Mouse (Mus musculus) ZHBTc4 (cell line): ENCODE data around the gene Gm49355.
"Not testable (repeated sequence)": the region's sequence is repeated elsewhere in the genome, so short reads cannot be mapped to it uniquely, and the experiment has no call there.

ENCODE experiments used
- DNase-seq: peaks from one replicate; pipeline ENCODE4 v3.0.0-alpha.2; 2011; ENCODE audit warnings: low read depth, low spot score

The Gm49355 gene

DNA sequence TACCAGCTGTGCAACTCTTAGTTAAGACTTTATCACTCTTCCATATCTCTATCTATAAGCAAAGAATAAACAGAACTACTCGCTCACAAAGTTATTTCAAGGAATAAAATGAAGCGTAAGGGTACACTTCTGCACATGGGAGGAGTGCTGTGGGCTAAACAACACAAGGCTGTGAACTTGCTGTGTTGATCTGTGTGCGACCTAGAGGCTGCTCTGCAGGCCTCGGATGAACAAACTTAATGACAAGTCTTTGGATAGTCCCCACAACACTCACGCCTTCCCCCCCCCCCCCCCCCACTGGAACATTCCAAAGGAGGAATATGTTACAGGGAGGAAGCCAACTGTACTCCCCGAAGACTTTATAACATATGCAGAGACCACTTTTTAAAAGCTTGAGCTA is at the start of gene Gm49355:
TSS of gene Gm49355 (plus strand) at position 336 of the 400 bp plus-strand sequence.
- no peak for DNase-seq

DNA sequence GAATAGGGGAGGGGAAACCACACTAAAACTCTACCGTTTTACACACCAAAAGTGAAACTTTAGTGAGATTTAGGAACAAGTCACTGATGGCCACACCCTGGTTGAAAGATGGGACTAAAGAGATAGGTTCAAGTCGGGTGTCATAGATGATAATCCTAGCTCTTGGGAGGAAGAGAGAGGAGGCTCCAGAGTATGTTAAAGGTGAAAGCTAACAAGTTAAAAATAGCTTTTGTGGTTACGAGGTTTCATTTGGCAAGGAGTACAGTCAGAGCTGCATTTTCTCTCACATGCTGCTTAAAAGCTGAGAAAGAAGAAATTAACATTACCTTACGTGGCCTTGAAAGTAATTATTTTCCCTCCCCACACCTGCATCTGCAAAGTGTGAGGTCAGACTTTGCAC is 40.0 kb upstream of the Gm49355 start:
- DNase-seq, result no peak

DNA sequence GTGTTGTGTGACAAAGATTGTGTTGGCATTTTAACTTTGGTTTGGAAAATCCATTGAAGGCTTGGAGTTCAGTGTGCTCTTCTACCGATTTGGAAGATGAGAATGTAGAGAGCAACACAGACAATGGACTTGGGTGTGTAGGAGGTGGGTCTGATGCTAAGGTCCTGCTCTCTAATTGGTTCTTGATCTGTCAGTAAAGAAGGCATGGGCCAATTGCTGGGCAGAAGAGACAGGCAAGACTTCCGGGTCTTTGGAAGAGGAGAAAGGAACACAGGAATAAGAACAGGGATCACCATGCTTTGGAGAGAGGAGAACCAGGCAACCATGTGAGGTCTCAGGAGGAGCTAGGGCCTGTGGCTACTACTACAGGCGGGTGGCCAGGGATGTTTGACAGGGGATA is 7.7 kb upstream of the Gm49355 start:
- DNase-seq, result peak; percentile 50

DNA sequence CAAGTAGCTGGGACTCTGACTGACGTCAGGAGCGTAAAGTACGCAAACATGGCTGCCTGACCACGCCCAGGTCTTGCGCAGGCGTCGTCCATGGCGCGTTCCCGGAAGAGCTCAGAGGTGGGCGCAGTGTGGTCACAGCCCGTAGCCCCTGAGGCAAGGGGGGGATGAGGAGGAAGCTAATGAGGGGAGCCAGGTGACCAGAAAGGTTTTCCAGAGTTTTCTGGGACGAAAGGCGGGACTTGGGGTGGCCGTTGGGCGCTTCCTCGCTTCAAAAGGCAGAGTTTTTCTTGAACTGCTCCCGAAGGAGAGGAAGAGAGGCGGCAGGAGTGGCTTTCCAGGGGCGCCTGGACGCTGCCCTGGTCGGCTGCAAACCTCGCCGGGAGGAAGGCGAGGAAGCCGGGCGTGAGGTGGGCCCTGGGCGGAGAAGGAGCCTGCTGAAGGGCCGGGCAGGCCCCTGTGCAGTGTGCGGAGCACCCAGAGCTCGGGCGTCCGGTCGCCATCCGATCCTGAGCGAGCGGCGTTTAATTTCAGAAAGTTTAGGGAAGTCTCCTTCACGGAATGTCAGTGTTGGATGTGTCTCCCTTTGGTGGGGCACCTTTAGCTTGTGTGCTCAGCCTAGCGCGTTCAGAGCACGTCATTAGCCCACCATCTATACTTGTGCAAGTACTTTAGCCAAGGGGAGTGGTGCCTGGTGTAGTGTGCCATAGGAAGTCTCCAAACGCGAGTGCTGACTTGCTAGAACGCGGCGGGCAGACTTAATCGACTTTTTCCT is 551 bp downstream of the Gm49355 start, which contains the start of gene 3830406C13Rik:
TSS of gene 3830406C13Rik (plus strand) at position 33 of the 772 bp plus-strand sequence.
- DNase-seq, result peak; percentile 91

DNA sequence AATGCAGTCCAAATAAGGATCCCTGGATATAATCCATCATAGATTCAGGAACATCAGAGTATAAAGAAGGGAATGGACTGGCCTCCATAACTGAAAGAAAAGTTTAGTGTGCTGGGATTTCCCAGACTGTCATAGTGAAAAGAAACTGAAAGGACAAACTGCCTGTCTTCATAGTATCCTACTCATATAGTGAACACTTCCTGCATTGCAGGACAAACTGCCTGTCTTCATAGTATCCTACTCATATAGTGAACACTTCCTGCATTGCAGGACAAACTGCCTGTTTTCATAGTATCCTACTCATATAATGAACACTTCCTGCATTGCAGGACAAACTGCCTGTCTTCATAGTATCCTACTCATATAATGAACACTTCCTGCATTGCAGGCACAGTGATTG is 6.0 kb downstream of the Gm49355 start:
- not testable (repeated sequence) for DNase-seq

DNA sequence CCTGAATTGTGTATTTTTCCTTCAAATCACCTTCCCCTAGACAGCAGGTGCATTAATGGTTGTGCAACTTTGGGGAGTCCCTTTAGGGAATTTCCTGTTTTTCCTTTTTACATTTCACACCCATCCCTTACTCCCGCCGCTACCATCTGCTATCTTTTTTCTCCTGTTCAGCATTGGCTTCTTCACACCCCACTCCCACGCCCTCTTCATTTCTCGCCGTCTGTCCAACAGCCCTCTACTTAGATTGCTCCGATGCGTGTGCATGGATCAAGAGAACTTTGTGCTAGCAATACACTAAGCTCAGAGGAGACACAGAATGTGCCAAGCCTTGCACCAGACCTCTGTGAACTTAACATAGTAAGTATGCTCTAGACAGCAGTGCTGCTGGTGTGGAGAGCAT is 12.6 kb downstream of the Gm49355 start:
- DNase-seq, result no peak

DNA sequence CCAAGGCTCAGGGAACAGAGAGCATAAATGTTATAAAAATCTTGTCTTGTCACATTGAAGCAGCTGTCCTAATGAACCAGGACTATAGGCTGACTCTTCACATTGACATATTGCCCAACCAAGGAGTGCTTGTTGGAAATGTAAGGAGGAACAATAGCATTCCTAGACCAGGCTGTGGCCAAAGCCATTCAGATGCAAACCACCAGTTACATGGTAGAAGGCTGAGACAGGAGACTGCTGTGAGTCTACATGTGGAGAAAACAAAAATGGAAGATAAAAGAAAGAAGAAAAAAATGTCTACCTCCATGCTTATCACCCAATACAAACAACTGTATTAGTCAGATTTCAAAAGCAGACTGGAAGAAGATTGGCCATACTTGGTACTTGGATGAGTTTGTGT is 15.4 kb downstream of the Gm49355 start:
- peak; percentile 69 for DNase-seq

DNA sequence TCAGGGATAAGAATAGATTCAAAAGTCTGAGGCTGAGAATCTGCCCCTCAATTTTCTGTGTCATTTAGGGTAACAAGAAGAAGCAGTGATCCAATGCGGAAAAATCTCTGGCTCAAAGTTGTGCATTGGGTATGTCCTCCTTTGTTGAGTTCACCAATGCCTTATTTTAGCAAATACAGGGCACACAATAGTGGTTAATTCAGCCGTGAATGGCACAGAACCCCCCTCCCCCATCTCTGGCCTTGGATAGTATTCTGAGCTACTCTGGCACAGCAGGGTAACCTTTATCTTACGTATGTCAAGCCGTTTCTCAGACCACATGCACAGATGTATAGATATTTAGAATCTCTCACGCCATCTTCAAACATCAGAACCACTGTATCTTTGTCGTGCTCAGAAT is 15.9 kb downstream of the Gm49355 start:
- no peak for DNase-seq

DNA sequence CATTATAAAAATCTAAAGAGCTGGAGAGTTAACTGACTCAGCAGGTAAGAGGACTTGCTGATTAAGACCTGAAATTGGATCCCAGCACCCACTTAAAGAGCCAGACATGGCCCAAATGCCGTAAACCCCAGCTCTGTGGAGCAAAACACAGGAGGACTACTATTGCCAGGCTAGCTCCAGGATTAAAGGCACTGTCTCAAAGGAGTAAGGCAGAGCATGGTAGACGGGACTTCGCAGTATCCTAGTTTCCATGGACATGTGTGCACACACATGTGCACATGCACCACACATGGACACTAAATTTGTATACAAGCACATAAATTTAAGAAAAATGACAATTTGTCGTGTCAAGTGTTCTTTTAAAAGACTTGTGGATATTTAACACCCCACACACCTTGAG is 16.5 kb downstream of the Gm49355 start:
- DNase-seq, result no peak

DNA sequence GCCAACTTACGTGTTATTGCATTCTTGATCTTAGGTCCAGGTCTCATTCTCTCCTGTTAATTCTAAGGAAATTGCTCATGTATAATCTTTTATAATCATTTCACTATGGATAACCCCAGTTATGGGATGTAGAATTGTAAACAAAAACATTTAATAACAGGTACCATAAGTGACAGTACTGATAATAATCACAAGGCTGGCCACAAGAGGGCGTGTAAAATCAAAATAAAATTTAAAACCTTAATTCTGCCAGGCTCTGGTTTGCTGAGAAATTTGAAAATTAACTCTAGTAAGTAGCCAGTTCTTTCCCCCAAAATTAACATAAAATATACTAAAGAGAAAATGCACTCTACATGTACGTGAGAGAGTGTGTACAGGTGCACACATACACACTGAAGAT is 16.9 kb downstream of the Gm49355 start:
- DNase-seq, result no peak

DNA sequence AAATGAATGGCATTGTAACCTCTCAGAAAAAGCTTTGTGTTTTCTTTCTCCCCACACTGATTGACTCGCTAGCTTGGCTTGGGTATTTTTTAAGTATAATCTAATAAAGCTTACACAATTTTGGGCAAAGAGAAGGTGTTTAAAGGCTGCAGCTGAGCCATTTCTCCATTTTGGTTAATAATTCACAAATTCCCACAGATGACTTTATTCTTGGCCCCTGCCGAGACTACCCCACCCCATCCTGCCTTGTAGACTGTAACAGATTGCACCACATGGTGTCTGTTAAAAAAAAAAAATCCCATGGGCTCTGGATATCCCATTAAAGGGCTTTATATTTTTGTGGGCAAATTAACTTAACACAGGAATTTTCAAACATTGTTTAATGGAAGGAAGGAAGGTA is 19.3 kb downstream of the Gm49355 start:
- no peak for DNase-seq

DNA sequence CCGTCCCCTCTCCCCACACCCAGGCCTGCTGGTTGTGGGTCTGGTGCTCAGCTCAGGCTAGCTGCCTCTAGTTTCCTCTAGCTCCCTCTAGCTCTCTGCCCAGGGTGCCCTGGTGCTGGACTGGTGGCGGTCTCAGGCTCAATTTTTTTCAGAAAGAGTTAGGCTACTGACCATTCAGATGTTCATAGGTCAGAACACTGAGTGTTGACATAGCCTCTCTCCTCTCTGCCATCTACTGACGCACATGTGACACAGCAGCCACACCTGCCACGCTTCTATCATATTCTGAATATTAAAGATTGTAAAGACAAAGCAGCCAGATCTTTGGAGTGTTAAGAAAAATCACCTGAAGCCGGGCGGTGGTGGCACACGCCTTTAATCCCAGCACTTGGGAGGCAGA is 49.8 kb downstream of the Gm49355 start:
- DNase-seq, result no peak

DNA sequence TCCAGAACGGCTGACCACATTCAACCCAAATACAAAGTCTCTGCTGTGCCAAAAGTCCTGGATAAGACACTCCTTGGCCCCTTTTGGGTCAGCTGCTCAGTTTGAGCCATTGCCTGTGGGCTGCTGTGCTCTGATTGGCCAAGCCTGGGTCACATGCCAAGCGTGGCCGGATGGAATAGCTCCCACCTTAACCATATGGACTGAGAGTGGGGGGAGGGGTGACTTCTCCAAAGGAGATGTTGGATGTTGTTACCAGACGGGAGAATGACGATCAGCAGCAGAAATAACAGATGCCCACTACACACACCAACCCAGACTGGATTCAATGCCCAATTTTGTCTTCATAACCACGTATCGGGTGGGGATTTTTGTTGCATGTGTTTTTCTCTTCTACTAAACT is 51.1 kb downstream of the Gm49355 start:
- no peak for DNase-seq

DNA sequence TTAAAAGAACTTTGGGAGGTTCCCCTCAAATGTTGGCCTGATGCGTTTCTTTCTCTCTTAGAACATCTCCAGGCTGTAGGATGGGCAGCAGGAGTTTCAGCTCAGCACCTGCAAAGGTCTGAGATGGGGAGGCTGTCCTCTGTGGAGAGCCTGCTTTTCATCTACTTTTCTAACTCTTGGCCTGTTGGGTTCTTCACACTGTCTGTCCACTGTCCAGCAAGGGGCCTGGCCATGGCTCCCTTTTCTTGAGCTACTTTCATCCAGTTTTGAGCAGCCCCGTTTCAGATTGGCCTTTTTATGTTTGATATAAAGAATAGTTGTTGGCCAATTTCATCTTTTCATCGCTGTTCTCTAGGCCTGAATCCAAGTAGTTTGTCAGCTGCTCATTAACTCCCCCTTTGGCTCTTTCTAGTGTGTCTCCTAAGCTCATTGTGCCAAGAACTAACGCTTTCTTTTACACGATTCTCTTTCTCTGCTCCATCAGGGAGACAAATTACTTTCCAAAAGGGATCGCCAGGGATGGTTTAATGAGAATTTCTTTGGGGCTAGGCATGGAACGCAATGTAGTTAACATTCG is 53.7 kb downstream of the Gm49355 start:
- DNase-seq, result no peak

DNA sequence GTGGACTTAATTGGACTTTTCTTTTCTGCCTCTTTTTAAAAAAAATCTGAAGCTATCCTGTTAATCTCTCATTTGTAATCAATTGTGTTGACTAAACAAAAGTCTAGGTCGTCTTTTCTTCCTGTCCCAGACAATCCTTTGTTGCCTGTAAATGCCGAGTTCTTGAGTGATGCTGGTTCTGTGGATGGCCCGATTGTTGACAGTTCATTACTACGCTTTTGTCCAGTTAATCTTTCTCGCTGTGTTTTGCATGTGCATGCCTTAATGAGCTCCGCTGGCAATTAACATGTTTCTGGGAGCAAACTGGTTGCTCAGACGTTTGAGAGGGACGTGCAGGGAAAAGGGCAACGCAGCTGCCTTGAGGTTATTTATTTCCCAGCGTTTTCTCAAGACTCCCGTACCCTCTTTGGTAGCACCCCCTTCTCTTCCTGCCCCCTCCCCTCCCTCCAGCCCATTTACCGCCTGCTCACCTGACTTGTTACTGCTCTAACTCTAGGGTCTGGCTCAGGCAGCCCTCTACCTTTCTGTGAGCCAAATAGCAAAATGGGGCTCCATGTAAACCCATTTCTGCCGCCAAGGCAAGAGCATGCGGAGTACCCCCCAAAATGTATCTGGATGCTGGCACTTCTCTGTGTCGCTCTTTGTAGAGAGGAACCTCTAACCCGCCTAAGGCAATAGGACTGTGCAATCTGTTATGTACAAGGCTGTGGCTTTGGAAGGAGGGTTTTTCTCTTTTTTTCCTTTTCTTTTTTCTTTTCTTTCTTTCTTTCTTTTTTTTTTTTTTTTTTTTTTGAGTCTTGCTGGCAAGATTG is 54.4 kb downstream of the Gm49355 start:
- DNase-seq, result peak; percentile 71

DNA sequence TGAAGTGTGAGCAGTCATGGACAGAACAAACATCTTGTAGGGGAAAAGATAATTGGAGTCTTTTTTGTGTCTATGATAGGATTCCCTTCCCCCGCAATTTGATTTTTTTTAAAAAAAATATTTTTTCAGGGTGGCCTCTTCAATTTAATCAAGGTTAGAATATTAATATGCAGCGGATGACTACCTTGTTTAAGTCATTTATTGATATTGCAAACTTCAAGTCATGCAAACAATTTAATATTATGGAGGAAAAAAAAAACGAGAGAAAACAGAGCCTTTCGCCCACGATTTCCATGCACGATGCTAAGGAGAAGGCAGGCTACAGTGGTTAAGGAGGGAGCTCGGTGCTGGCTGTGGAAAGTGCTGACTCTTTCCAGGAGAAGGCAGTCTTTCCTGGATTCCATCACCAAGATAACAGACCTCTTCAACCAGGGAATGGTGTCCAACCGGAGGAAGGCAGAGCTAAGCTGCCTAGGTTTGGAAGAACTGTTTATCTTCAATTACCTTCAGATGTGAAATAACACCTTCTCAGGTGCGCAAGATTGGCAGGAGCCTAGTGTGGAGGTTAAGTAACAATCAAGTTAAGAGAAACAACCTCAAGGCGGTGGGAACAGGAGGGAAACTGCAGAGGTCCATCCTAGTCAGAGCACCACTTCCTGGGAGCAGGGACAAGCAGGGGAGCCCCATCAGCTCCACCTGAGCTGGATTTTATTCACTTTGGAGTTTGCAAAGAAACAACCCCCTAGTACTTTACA is 55.2 kb downstream of the Gm49355 start:
- DNase-seq, result no peak

DNA sequence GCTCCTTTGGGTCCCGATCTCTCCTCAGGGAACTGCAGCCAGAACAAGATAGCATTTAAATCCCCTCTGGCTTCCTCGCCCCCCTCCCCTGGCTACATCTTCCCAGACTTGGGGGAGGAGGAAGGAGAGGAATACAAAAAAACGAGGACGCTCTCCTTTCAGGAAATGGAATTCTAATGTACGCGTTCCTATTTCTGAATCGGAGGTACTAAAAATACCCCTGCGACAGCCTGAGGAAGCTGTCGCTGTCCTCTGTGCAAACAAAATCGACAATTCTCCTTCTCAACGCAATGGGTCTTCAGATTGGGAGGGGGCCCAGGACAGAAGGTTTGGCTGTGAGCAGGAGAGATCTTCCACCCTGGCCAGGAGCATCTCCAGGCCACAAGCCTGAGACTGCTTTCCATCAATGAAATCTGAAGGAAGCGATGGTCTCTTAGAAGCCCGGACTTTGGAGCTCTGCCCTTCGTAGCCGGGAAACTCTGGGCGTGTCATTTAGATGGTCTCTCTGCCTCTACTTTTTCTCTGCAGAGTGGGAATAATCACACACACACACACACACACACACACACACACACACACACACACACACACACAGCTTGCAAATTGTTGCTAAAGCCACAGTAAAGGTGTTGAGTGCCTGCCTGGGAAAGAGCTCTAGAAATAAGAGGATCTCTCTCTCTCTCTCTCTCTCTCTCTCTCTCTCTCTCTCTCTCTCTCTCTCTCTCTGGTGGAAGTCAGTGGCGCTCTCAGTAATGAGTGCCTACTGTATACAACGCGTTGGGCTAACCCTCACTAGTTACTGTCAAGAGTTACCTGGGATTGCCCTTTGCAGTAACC is 56.7 kb downstream of the Gm49355 start:
- DNase-seq, result no peak

DNA sequence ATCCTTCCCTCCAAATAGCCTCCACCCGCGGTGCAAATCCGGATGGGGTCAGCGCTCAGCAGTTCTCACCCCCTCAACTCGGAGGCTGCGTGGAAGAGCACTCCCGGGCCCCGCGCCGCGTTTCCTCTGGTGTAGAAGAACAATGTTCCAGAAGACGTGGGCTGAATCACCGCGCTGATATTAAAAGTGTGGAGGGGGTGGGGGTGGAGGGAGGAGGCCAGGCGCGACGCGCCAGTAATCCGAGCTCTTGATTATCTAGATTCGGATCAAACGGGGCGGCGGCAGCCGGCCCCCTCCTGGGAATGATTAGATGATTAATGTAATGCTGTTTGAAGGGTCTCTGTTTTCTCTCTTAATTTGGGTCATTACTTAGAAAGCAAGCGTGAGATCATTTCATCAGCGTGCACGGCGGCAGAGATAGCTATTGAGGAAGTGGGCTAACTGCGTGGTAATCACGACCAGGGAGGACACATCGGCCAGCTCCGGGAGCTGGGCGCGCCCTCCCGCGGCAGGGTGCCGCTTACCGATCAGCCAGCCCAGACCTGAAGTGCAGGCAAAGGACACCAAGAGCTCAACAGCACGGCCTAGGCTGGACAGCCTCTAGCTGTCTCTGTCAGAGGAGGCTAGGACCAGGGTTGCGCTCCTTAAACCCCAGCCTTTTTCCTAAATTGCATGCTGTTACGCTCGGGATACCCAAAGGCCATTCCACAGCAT is 57.5 kb downstream of the Gm49355 start:
- DNase-seq, result peak; percentile 46

DNA sequence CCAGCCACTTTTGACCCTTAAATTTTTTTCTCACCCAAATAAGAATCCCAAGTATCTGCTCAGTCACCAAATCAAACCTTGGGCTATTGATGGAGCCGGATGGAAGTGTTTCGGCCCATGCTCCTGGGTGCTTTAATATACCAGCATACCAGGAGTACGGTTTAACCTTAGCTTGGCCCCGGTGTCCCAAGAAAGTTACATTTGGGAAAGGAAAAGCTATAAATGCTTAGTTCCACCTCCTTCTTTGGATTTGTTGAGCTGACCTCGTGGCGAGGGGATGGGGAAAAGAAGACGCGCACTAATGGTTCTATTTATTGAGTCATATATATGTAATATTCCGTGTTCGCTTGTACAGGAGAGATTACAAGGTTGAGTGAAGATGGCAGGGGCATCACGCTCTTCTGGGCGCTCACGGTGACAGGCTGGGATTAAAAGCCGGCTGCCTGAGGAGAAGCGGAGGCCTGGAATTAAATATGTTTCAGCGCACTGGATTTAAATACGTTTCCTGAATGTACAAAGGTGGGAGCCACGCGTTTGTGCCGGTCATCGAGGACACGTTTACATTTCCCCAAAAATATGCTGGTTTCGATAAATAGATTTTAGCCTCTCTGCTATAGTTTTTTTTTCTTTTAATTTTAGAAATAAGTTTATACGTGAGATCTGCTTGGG is 58.1 kb downstream of the Gm49355 start:
- DNase-seq, result no peak
